Mouse (Mus musculus) olfactory bulb, adult 2 months (tissue): Measurements from ENCODE around the gene Adgrg2. TPM values are rescaled to one million over a fixed set of nuclear protein-coding genes. Genes with fewer than 3 reads are reported as not detected.

Experiments
- H3K27ac ChIP-seq: fragments of 200-500 bp; 2 replicates; pipeline ENCODE4 v1.5.1; 2012; ENCODE audit warnings: low read depth, low read length; ENCODE audit not compliant: insufficient read depth
- H3K4me1 ChIP-seq: fragments of 200-500 bp; 2 replicates; pipeline ENCODE4 v1.6.1; 2012; ENCODE audit warnings: low read length; ENCODE audit not compliant: control insufficient read depth, insufficient read depth
- H3K4me3 ChIP-seq: fragments of 200-500 bp; 2 replicates; pipeline ENCODE4 v1.5.1; 2012; ENCODE audit warnings: mild to moderate bottlenecking, low read depth, low read length, moderate library complexity; ENCODE audit not compliant: insufficient read depth
- CTCF ChIP-seq: fragments of 200-500 bp; IDR thresholded peaks from 2 replicates; pipeline ENCODE4 v1.5.1; 2012; ENCODE audit warnings: low read depth, mild to moderate bottlenecking, low read length, moderate library complexity; ENCODE audit not compliant: insufficient read depth
- POLR2A ChIP-seq: fragments of 200-500 bp; IDR thresholded peaks from 2 replicates; pipeline ENCODE4 v1.6.1; 2012; ENCODE audit warnings: mild to moderate bottlenecking, low read depth, low read length, moderate library complexity; ENCODE audit not compliant: insufficient read depth
- WGBS: fragments of 180-500 bp; shearing (Covaris S2); methylation state at CpG from one replicate; pipeline ENCODE4 v1.1.7; 2018; 5-methylcytosine and 5-hydroxymethylcytosine counted together
- polyA plus RNA-seq: library from polyadenylated mRNA; stranded (reverse); fragments of >200 nt; gene quantifications from 2 replicates; pipeline ENCODE4 v1.2.4, GENCODE M21; 2012; ENCODE audit warnings: low replicate concordance; ENCODE audit not compliant: missing spikeins, insufficient read depth, insufficient read length

Adgrg2 gene
- polyA plus RNA-seq, 1 experiment = not detected

DNA sequence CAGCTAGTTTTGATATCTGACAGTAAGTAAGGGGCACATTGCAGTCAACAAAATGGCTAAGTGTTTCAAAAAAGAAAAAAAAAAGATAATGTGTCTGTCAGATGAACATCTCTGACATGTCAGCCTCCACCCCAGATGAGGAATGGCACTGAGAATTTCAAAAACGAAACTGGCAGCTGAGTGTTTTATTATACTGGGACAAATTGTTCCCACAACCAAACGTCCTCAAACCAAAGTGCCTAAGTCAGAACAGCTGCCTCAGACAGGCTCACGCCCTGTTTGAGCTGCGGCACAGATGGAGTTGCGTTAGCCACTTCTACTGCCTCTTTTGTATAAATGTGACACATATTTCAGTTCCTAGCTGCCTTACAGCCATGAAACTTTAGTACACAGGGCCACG, 104.4 kb downstream of the Adgrg2 start:
- H3K4me1 ChIP-seq = no peaks in the 10 kb centered on the region
- no peak overlapping the region for H3K4me3 ChIP-seq
- 71% methylated on average over 6 of the region's 6 CpGs for WGBS
- no peak overlapping the region for H3K27ac ChIP-seq
- TF ChIP-seq POLR2A = no peak
- TF ChIP-seq CTCF = no peak

DNA sequence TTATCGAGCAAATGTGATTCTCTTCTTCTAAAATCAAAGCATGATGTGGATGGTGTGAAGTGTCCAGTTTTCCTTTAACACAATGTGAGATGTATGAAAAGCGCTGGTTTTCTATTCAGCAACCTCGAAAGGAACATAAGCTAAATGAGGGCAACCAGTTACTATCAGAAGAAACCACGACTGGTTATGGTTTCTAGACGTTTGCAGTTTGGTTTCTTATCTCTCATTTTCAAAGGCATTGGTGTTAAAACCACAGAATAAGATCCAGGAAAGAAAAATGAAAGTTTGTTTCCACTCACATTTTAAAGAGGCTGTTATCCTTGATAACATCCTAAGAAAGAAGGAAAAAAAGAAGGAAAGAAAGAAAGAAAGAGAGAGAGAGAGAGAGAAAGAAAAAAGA, 106.0 kb downstream of the Adgrg2 start:
- no peak for TF ChIP-seq CTCF
- no peak for TF ChIP-seq POLR2A
- Histone ChIP-seq H3K4me3 (no peak overlapping the region), H3K27ac (no peak overlapping the region), H3K4me1 (no peaks in the 10 kb centered on the region)
- WGBS = 85% methylated on average over 5 of the region's 5 CpGs

GRCm38 (mm10) chrX:160501095-160501494, 110.6 kb downstream of the Adgrg2 start:
- 85% methylated on average over 3 of the region's 3 CpGs for WGBS
- H3K4me3 ChIP-seq = no peak overlapping the region
- TF ChIP-seq POLR2A (no peak), CTCF (no peak)
- no peak overlapping the region for H3K27ac ChIP-seq
- 0 out of 2 replicates have a peak, but pooled peaks cover 2% of the 10 kb centered on the region for H3K4me1 ChIP-seq

GRCm38 (mm10) chrX:160501687-160502047, 111.2 kb downstream of the Adgrg2 start:
- WGBS = 18% methylated on average over 12 of the region's 12 CpGs

DNA sequence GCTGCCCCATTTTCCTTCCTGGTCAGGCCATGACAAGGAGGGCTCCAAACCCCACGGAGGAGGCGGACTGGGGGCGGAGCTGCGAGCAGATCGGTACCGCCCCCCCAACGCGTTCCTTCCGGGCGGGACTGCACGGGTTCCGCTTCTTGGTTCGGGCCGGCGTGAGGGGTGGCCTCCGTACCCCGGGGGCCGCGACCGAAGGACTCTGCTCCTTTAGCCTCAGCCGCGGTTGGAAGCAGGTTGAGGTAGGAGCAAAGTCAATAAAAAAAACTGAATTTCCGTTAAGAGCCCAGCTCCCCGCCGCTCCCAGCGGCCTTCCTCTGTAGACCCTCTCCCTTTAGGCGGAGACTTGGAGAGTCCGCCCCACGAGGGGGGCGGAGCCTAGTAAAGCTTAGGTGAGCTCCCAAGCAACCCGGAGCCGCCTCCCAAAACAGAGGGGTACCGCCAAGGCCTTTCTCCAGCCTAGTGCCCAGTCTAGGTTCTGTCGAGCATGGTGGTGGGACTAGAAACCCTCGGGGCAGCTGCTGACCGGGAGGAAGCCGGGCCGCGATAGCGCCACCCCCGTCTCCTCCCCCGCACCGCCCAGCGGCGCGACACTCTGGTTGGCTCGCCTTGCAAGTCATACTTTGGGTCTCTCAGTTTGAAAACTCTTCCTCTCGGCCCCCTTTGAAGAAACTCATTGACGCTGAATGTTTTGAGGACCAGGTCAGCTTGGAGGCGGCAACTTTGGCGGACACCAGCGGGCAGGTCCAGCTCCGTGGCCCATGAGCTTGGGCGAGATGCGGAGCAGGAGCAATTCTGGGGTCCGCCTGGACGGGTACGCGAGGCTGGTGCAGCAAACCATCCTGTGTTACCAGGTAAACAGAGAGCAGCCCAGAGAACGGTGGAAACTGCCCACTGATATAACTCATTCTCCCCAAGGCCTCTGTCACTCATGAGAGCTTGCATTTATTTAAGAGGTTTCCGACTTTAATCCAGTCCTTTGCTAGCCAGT, 111.9 kb downstream of the Adgrg2 start, which contains the start of gene Phka2:
Phka2 (plus strand) TSS at position 119 of the 994 bp plus-strand sequence.
- WGBS = 11% methylated on average over 60 of the region's 61 CpGs
- H3K4me3 ChIP-seq = peak within 1 kb of the TSS; percentile 82
- TF ChIP-seq CTCF (no peak), POLR2A (peak; percentile 21; the same call in 1 of the 2 replicates)
- peak within 1 kb of the TSS; percentile 74 for H3K27ac ChIP-seq
- H3K4me1 ChIP-seq = 0 out of 2 replicates have a peak, but pooled peaks cover 2% of the 10 kb centered on the region

More at GRCm38 (mm10) chrX:160501687-160502047, 111.2 kb downstream of the Adgrg2 start:
- peak overlapping the region; percentile 82 for H3K4me3 ChIP-seq
- peak overlapping the region; percentile 44; the same call in 1 of the 2 replicates for H3K27ac ChIP-seq
- TF ChIP-seq POLR2A (no peak), CTCF (no peak)
- H3K4me1 ChIP-seq = 0 out of 2 replicates have a peak, but pooled peaks cover 2% of the 10 kb centered on the region

GRCm38 (mm10) chrX:160509046-160509445, 118.6 kb downstream of the Adgrg2 start:
- TF ChIP-seq POLR2A (no peak), CTCF (no peak)
- no peak overlapping the region for H3K27ac ChIP-seq
- 70% methylated on average over 1 of the region's 1 CpGs for WGBS
- no peaks in the 10 kb centered on the region for H3K4me1 ChIP-seq
- H3K4me3 ChIP-seq = no peak overlapping the region

GRCm38 (mm10) chrX:160510197-160510596, 119.7 kb downstream of the Adgrg2 start:
- WGBS = 53% methylated on average over 2 of the region's 2 CpGs
- TF ChIP-seq POLR2A (no peak), CTCF (no peak)
- H3K27ac ChIP-seq = no peak overlapping the region
- no peaks in the 10 kb centered on the region for H3K4me1 ChIP-seq
- no peak overlapping the region for H3K4me3 ChIP-seq

DNA sequence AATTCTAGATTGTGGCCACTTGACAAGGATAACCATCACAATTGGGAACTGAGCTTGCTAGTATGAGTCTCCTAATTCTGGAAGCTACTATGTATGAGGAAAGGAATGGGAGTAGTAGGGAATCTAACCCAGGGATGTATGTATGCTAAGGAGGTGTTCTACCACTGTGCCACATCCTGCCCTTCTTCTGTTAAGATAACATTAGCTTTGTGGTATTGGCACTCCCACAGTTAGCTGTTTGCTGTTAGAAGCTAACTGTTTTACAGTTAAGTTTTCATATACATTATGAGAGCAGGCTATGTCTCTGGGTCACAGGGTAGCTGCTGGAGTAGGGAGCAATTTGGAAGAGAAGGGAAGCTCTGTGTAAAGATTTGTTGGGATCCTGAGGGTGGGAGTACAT, 125.5 kb downstream of the Adgrg2 start:
- H3K4me1 ChIP-seq = no peaks in the 10 kb centered on the region
- H3K27ac ChIP-seq = no peak overlapping the region
- no peak overlapping the region for H3K4me3 ChIP-seq
- no peak for TF ChIP-seq POLR2A
- no peak for TF ChIP-seq CTCF

- no peak overlapping the region for H3K4me3 ChIP-seq
- TF ChIP-seq CTCF (no peak), POLR2A (no peak)
- WGBS = 49% methylated on average over 2 of the region's 2 CpGs
- H3K4me1 ChIP-seq = no peaks in the 10 kb centered on the region
- H3K27ac ChIP-seq = no peak overlapping the region
Measured at GRCm38 (mm10) chrX:160542772-160543171, 152.3 kb downstream of the Adgrg2 start.

Other genes with a start within 250 kb of the Adgrg2 start
- gene Phka2, start 111.5 kb downstream of the Adgrg2 start, polyA plus RNA-seq = not detected in 2 replicates